Mouse (Mus musculus) brain, embryonic 14.5 days (tissue): ENCODE measurements around the gene Mthfd2. TPM values are rescaled to one million over a fixed set of nuclear protein-coding genes. Genes with fewer than 3 reads are reported as not detected.

Experiments used
- DNase-seq: peaks from one replicate; pipeline ENCODE4 v3.0.0-alpha.2; 2011; ENCODE audit warnings: low read depth
- CTCF ChIP-seq: fragments of 200-500 bp; IDR thresholded peaks from 2 replicates; pipeline ENCODE4 v1.5.1; 2012; ENCODE audit warnings: inconsistent platforms, mild to moderate bottlenecking, moderate library complexity, borderline replicate concordance; ENCODE audit not compliant: insufficient read depth, insufficient read length; ENCODE audit errors: extremely low read depth
- POLR2A ChIP-seq: fragments of 200-500 bp; IDR thresholded peaks from 2 replicates; pipeline ENCODE4 v1.6.1; 2012; ENCODE audit warnings: mild to moderate bottlenecking, inconsistent platforms, borderline replicate concordance; ENCODE audit not compliant: poor library complexity, insufficient read depth, insufficient read length, severe bottlenecking; ENCODE audit errors: extremely low read depth
- polyA plus RNA-seq: library from polyadenylated mRNA; depleted of rRNA; stranded (reverse); fragments of >200 nt; gene quantifications from 2 replicates; pipeline ENCODE4 v1.2.3, GENCODE M21; 2012; rRNA removed

The Mthfd2 gene
- 18.8 and 19.6 TPM in 2 replicates for polyA plus RNA-seq

DNA sequence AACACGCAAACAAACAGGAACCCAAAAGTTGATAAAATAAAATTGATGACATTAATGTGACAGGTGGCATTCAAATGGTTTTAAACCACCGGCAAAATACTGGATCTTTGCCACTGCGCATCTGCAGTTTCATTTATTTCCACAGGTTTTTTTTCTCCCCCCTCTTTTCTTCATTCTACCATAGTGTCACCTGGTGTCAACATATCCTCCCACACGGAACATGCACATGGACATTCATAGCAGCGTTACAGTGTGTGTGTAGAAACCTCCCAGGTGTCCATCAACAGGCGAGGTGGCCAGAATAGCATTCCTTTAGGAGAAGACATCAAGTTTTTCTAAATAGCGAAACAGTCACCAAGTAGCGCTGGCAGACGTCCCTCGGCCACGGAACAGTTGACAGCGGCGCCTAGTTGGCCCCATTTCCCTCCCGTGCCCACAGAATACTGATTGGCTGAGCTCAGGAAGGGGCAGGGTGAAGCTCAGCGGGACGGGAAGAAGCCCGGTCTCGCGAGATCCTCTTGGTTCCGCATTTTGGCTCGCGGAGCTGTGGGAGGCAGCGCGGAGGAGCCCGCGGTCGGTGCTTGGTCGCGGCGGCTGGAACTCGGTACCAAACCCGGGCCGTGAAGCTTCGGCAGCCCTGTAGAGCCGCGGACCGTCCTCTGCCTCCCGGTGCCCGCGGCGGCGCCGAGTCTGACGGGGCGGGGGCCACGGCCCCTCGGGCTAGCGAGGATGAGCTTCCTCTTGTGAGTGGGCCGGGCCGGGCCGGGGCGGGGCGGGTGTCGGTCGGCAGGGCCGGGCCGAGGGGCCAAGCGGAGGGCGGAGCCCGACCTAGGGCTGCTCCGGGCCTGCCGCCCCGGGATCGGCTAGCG is at the start of gene Mthfd2, which contains the start of gene Mob1a:
Gene Mthfd2 (minus strand): TSS at position 384 of the 869 bp plus-strand sequence.
Gene Mob1a (plus strand): TSS at position 492 of the 869 bp plus-strand sequence.
- DNase-seq: peak; percentile 98
- TF ChIP-seq CTCF (no peak), POLR2A (peak; percentile 89)

DNA sequence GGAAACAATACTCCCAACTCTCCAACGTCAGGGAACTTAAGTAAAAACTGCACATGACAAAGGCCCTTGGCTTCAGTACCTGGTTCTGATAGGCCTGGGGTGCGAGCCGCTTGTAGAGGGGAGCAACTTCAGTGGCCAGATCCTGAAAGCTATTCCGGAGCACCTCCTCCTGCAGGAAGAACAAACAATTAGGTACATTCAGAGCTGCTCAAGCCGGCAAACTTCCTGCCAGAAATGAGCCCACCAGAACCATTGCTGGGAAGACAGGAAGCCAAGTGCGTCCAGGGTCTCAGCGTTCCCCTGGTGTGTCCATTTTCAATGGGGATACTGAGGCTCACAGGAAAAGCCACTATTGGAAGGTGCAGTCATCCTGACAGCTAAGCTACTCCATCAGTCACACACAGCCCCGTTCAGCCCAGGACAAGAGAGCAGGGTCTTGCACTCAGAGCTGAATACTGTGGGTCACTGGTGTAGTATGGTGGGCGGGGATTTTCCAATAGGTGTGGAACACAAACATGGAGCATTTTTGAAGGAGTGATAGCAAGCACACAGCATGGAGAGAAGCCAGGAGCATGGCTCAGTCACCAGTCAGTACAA is 48.1 kb upstream of the Mthfd2 start:
- TF ChIP-seq POLR2A: no peak
- no peak for TF ChIP-seq CTCF
- no peak for DNase-seq

DNA sequence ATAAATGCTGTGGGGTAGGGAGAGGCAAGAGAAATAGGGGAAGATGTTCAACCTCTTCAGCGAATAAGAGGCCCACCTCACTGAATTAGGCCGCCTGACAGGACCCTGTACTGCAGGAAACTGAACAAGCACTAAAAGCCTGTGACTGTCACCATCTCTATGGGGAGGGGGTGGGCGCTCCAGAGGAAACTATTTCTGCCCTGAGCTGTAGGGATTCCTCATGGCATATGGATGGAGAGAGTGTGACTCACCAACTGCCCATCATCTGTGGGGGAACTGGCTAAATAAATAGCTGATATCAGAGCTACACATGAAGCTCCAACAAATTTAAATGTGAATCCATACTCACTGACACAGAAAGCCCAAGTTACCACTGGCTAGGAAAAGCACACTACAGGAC is 45.6 kb upstream of the Mthfd2 start:
- TF ChIP-seq POLR2A (no peak), CTCF (no peak)
- no peak for DNase-seq

DNA sequence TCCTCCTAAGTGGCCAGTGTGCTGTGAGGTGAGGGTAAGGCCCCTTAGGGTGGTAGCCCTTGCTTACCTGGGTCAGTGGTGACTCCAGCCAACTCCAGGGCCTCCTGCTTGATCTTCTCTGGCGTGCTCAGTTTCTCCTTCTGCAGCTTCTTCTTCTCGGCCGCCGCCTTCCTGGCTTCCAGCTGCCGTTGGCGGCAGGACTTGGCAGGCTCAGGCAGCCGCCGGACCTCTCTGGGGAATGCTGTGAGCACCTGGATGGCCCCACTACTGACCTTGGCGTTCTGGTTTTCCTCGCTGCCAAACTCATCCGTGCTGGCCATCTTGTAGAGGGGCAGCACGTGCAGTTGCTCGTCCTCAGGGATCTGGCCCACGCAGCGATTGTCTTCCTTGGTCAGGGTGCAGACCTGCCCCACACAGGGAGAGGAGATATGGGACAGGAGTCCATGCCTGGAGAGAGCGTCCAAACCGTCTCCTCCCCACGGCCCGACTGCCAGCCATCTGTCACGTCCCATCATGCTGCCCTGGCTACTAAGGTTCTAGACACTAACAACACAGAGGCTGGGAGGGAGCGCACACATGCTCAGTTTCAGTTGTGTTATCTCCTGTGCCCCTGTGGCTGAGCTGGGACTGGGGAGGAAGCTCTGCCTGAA is 44.7 kb upstream of the Mthfd2 start:
- no peak for DNase-seq
- TF ChIP-seq POLR2A: no peak
- TF ChIP-seq CTCF: no peak

DNA sequence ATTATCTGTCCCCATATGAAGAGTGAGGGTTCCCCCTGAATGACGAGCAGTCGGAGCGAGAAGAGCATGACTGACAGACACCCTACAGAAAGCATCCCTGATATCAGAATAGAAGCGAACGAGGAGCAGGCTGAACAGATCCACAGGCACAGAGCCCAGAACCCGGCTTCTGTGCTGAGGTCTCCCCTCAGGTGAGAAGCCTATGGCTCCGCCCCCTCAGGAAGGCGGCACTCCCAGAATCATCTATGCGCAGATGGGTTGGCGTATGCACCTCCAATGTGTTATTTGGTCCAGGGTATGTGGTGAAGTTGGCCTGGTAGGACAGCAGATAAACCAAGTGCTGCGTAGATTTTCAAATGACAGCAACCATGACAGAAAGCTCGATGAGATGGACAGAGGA is 37.4 kb upstream of the Mthfd2 start:
- no peak for DNase-seq
- TF ChIP-seq CTCF (no peak), POLR2A (no peak)

DNA sequence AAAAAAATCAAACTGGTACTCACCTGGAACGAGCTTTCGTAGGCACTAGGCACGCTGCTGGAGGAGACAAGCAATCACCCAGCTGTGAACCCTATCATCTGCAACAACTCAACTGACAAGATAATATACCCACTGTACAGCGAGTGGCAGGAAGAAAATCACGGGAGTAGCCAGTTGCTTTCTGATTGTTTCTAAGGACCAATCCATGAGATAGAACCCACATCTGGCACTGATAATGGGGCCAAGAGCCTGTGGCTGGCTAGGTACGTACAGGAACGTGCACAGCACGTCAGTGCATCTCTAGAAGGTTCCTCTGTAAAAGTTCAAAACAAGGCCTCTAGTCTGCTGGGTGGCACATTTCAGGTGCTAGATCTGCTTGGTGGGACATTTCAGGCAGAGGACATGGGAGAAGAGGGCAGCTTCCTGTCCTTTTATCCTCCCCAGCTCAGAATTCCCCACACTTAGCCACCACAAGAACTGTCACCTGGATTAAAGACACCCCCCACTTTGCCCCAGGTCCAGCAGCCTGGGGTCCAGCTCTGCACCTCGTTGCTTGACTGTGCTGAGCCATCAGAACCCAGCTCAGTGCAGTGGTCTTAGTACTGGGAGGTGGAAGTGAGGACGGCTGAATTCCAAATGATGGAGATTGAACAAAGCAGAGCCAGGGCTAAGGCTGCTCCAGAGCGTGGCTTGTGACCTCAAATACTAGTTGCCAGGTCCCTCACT is 36.0 kb upstream of the Mthfd2 start:
- no peak for DNase-seq
- no peak for TF ChIP-seq POLR2A
- no peak for TF ChIP-seq CTCF

DNA sequence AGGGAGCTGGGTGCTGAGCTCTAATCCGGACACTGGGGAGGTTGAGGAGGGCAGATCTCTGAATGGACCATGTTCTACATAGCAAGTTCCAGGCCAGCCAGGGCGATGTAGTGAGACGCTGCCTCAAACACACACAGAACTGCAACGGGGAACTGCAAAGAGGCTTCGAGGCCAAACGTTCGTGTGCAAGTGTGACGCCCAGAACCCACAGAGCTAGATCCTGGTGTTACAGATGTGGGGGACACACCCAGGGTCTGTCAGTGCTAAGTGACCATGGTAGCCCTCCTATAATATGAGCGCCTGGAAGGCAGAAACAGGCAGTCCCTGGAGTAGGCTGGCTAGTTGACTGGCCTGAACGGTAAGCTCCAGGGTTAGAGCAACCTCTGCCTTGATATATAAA is 31.7 kb upstream of the Mthfd2 start:
- no peak for TF ChIP-seq CTCF
- no peak for TF ChIP-seq POLR2A
- no peak for DNase-seq

DNA sequence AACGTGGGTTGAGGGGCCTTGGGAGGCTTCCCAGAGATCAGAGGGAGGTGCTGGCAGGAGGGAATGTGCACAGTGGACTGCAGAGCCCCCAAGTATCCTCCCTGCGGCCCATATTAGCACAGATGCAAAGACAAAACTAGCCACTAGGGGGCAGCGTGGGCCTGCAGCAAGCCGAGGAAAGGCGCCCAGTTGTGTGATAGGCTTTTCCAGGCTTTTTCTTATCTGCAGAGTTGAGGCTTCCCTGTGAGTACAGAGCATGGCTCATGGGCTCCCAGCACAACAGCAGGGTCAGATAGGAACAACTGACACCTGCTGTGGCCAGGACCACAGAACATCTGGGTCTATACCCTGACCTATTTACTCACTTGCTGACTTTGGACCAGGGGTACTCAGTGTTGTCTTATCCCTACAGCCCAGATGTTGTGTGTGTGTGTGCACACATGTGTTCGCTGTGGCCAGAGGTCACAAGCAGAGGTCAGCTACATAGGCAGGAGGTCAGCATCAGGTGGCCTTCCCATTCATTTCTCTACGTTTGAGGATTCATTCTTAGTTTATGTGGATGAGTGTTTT is 30.9 kb upstream of the Mthfd2 start:
- peak; percentile 88 for DNase-seq
- TF ChIP-seq POLR2A: no peak
- TF ChIP-seq CTCF: peak; percentile 97

DNA sequence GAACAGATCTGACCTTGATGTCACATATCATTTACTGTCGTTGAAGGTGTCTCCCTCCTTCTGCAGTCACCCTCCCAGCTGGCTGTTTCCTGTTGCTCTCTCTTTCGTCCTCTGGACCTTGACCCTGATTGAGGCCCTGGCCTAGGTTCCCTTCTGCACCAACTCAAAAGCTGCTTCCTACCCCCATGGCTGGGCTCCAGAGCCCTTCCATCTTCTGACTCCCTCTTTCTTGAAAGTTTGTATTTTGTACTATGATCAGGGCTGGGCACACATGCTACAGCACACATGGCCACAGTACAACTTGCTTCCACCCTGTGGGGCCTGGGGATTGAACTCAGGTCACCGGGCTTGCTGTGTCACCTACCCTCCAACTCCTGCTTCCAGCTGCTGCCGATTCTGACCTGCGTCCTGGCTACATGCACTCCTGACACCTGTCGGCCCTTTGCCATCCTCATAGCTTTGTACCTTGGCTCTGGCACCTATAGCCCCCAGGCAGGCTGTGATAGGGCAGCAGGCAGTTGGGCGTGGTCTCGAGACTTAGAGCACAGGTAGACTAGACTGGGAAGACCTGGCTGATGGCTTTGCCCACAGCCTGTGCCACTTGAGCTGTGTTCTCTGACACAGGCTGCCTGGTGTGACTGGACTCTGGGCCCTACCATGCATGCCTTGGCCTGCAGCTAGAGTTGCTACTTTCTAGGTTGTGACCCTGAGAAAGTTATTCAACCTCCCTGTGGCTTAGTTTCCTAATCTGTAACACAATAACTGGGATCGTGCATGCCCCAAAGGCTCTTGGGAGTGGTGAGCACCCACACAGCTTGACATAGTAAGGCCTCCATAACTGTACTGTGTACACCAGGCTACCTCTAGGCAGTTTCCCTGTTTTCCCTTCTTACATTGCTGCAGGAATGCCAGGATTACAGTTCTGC is 29.4 kb upstream of the Mthfd2 start:
- DNase-seq: no peak
- no peak for TF ChIP-seq POLR2A
- no peak for TF ChIP-seq CTCF

DNA sequence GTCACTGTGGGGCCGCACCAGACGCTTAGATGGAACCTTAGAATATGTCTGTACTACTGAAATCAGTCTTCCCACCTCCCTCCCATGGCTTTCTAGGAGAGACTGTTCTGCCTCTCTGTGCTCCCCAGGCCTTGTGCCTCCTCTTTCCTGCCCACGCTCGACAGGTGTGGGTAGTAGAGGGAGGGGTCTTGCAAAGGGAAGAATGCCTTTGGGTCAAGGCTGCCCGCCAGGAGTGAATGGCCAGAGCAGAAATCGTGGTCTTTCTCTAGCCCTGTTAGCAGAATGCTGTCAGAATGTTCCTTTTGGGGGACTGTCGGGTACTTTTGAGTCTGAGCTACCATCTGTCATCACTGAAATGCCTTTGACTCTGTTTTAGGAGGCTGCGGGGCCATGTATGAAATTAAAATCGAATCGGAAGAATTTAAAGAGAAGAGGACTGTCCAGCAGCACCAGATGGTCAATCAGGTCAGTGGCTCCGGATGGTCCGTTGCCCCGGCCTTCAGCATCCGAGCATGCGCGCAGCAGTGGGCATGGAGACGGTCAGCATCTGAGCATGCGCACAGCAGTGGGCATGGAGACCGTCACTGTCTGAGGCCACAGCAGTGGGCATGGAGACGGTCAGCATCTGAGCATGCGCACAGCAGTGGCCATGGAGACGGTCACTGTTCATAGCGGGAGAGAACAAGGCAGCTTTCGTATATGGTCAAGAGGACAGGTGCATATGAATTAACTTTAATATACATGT is 27.1 kb upstream of the Mthfd2 start:
- no peak for TF ChIP-seq POLR2A
- no peak for TF ChIP-seq CTCF
- no peak for DNase-seq
